Mouse (Mus musculus) gastrocnemius, postnatal 36 days (tissue): ENCODE data around the gene Tacc2. TPM values are rescaled to one million over a fixed set of nuclear protein-coding genes. Genes with fewer than 3 reads are reported as not detected.

Source experiments
- DNase-seq, 2 experiments: peaks; one replicate each; pipeline ENCODE4 v3.0.0; 2022
- intact Hi-C: fragments of 180-260 bp; cut with DNase I; formaldehyde crosslinking; loops from one replicate; pipeline ENCODE4 v1.15.1; 2025
- total RNA-seq, 2 experiments: library from RNA; stranded (reverse); gene quantifications; 2 replicates each; pipeline ENCODE4 v1.2.3; 2021

The Tacc2 gene
- total RNA-seq, 2 experiments from 2014 or later, result 495 to 686 TPM

DNA sequence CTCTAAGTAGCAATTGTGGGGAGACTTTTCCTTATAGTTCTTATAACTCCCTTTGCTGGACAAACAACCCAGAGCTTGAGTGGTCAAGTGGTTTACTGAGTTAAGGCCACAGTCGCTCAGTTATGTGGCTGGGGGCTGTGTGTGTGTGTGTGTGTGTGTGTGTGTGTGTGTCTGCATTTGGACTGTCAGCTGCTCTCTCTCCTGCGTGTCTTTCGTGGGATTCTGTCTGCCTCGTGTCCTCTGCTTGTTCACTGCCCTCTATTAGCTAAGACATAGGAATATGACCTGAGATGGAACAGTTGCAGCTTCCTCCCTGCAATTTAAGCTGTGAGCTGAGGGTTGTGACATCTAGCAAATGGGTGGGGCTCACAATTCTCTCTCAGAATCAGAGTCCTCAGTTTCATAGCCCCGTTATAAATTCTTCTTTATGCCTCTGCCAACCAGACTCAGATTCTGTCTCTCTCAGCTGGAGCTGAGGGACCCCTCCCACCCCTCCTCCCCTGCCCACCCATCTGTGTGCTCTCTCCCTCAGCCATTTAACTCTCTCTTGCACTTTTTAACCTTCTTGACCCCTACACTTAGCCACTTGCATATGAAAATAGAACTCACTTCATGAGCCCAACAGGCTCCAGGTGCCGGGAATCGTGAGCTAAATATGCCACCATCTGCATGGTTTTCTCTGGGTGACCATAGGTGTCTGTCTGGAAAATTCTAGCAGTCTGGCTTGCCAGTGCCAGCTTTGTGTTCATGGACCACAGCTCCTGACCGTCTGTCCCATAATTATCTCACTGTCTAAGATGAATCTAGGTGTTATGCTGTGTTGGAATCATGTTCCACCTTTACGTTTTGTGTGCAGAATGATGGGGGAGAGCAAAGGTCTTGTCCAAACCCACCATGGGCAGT is 132.4 kb downstream of the Tacc2 start:
- DNase-seq, result no peak
- intact Hi-C loops, result no loop called here

DNA sequence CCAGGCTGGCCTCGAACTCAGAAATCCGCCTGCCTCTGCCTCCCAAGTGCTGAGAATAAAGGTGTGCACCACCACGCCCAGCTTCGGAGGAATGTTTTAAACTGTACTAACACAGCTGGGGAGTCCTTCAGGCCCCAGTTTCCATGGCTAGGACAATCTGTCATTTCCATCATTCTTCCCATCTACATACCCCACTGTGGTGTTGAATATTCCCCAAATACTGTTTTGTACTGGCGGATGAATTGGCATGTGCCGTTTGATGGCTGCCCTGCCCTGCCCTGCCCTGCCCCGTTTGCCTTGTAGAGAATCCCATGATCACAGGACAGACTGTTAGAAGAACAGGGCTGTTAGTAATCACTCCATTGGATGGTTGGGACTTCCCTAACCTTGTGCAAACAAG is 134.6 kb downstream of the Tacc2 start:
- intact Hi-C loops, result no loop called here

DNA sequence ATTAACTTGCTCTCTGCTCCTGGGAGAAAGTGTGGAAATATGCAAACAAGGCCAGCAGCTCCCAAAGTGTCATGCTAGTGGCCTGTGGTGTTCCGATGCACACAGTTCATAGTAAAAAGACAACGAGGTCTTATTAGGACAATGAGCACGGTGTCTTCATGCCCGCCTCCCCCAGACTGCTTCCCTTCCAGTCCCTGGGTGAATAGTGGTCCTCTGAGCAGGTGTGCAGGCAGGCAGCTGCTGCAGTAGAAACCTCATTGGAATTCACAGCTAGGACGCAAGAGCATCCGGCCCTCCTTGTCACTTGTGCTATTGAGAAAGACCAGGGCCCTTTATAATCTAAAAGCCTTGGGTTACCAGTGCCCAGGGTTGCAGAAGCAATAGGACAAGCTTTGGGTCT is 136.1 kb downstream of the Tacc2 start:
- intact Hi-C loops, result no loop called here
- DNase-seq, result no peak

More for the DNA sequence above, 134.6 kb downstream of the Tacc2 start:
- no peak for DNase-seq

DNA sequence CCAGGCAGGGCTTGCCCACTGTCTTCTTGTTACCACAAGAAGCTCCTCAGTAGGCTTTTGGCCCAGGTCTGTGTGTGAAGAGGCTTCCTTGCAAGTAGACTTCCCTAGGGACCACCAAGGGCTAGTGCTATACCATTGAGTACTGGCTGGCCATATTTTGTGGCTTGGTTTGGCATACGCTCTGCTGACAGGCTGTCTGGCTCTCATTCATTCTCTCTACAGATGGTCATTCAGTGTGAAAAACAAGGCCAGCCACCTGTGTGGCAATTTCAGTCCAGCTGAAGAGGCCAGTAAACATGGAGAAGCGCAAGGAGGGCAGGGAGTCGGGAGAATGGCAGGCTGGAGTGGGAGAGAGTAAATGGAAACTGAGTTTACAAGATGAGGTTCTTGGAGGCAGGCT is 138.2 kb downstream of the Tacc2 start:
- intact Hi-C loops, result no loop called here
- DNase-seq, result no peak

DNA sequence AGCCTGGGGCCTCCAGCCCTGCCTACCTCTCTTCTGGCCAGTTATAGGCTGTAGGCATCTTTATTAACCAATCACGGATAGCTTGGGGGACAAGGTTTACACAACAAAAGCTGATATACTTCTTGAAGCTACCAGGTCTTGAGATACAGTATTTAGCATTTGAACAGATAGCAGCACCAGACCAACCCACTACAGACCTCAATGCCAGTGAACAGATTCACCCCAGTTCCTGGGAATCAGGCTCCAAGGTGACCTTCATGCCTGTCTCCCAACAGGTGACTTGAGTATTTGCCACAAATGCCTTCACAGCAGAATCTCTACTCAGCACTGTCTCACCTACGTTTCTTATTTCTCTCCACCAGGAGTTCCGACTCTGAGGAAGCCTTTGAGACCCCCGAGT is 139.1 kb downstream of the Tacc2 start:
- intact Hi-C loops, result no loop called here
- no peak for DNase-seq

DNA sequence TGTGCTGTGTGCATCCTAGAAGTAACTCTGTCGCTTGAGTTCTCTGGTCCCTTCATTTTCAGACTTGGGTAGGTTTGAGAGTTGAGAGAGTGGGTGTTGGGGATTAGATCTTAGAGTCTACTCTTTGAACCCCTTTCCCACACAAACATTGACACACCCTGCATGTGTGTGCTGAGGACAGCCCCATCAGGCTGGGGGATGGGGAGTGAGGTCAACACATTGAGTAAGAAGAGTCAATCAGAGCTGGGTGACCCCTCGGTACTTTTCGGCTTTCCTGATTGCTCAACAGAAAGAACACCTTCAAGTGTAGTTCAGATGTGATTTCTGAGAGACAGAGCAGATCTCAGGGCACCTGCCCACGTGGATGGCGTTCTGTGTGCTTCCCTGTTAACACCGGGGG is 139.8 kb downstream of the Tacc2 start:
- DNase-seq, result no peak
- intact Hi-C loops, result no loop called here

DNA sequence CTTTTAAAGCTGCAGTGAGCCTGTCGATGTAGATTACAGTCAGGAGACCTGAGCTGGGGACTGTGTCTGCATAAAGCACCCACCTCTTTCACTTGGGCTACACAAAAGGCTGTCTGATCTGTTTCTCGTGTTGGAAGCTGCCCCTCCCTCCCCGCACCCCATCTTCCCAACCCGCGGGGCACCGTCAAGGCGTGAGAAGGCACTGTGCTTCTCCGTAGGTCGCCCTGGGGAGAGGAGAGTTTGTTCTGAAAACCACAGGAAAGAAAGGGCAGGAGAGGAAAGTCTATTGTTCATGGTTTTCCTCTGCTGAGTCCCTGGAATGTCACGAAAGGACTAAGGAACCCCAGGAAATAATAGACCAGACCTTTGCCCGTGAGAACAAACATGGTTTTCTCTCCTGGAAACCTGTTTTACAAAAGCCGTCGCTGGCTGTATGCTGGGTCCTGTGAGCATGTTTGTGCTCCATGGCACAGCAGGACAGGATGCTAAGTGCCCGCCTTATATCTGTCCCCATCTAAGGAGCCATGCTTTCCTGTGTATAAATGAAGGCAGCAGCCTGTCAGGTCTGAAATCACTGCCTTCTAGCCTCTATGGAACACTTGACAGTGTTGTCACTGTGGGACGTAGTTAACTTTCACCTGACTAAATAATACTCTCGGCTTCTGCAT is 142.8 kb downstream of the Tacc2 start:
- no peak for DNase-seq
- intact Hi-C loops, result no loop called here

DNA sequence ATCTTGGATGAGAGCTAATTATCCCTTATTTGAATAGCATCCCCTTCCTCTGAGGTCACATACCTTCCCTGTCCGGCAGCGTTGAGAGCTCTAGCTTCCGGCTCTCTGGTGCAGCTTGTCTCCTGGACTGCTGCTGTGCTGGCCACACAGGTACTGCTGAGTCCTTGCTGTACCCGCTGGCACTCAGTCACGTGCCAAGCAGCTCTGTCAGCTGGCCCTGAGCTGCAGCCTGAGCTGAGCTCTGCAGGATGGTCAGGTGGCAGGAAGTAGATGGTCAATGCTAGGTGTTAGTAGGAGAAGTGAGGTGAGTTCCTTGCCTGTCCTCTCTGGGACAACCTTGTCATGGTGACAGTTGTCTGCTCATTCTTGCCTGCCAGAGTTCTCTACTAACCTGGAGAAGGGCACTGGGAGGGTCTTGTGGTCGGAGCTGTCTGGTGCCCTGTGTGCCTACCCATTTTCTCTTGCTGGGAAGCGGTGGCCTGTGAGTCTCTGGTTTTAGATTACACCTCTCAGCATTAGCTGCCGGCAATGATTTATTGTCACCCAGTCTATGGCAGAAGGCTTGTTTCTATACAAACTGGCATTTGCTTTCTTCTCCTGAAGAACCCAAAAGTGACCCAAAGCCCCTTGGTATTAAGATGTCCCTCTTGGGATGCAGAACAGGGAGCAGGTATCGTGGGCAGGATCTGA is 143.6 kb downstream of the Tacc2 start:
- DNase-seq, result no peak
- intact Hi-C loops, result no loop called here

DNA sequence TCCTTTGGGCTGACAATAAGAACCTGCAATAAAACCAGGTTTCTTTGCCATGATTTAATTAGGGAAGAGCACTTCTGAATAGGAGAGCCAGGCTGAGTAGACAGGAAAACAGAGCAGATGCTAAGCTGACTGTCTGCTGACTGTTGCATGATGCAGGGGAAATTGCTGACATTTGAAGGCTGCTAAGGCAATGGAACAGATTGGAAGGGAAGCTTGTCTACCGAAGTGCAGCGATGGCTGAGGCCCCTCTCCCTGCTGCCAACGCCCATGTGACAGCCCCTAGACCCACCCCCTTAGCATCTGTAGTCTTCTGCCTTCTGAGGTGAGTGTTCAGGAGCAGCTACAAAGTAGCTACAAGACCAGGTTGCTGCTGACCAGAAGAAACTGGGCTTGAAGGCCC is 148.9 kb downstream of the Tacc2 start:
- intact Hi-C loops, result no loop called here
- no peak for DNase-seq

DNA sequence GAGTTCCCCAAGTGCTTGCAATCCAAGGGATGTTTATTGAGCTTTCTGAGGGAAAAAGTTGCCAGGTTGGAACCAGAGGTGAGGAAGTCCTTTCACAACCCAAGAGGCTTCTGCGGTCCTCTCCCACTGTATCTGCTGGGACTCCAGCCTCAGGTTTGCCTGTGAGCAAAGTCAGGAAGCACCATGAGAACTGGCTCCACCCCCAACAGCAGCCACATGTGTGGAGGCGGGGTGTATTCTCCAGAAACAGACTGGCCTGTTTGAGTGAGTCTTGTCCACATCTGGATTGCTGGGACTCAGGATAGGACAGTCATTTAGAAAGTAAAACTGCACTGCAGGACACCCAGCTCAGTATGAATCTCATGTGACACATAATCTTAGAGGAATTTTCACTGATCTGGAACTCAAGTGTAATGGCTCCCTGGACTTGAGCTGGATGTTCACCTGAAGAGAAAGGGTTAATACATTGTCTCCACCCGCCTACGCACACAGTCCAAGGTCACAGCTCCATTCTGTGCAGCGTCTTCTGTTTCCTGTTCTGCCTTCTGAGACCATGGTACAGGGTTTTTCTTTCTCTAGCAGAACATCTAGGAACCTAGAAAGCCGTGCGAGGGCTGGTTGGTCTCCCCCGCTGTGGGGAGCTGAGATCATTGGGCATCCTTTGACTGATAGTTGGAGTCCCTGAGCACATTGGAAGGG is 149.6 kb downstream of the Tacc2 start:
- no peak for DNase-seq
- intact Hi-C loops, result no loop called here

DNA sequence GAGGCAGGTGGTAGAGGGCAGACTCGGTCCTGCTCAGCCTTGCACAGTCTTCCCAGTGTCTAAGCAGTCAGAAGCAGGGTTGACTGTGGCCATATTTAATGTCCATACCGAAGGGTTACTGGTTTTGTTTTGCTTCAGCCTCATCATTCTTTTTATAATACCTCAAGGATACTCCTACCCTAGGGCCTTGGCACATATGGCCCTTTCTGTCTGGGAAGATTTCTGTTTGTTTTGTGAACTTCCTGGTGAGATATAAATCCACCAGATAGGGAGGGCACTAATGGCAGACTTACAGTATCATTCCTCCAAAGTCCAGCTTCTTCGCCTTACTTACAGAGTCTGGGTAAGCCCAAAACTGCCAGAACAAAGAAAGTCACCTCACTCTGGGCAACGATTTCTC is 150.3 kb downstream of the Tacc2 start:
- DNase-seq, result no peak
- intact Hi-C loops, result no loop called here

DNA sequence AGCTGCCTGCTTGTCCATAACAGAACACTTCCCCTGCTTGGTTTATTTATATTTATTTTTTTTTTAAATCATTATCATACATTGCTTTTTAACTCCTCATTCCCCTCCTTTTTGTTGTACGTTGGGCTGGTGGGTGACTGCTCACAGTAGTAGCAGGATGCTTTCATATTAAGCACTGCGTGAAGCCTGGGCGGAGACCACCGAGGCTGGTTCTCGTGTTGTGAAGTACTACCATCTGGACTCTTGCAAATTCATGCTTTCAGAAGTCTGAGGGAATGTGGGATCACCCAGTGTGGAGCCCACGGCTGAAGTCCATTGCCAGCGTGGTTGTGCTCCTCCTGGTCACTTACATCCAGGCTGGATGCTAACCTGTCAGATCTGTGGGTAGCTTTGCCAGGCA is 154.6 kb downstream of the Tacc2 start:
- intact Hi-C loops, result no loop called here
- no peak for DNase-seq

DNA sequence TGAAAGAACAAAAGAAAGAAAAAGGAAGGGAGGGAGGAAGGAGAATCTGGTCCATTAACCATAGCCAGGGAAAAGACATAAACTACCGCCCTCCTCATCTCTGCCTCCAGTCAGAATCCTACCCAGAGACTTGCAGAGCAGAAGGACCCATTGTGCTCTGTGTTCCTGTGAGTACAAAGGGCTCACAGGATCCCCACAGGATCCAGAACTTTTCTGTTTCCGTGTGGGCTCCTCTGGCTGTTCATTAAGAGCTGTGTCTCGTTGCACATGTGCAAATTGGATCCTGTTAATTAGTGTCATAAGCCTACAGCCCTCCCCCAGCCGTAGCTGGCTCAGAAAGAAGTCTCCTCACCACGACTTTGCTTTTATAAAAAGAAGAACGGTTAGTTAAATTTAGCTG is 155.7 kb downstream of the Tacc2 start:
- DNase-seq, result no peak
- intact Hi-C loops, result no loop called here

DNA sequence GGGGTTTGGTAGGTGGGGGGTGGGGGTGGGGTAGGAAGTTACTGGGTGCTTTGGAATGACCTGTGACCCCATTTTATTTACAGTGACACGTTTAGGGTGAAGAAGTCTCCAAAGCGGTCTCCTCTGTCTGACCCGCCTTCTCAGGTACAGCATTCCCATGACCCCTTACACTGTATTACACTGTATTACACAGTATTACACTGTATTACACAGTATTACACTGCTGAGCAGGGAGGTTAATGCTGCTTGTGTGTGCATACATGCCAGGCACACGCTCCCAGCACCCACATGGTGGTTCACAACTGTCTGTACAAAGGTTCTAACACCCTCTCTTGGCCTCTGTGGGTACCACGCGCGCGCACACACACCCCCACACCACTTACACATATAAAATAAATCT is 156.2 kb downstream of the Tacc2 start:
- intact Hi-C loops, result no loop called here
- DNase-seq, result no peak

DNA sequence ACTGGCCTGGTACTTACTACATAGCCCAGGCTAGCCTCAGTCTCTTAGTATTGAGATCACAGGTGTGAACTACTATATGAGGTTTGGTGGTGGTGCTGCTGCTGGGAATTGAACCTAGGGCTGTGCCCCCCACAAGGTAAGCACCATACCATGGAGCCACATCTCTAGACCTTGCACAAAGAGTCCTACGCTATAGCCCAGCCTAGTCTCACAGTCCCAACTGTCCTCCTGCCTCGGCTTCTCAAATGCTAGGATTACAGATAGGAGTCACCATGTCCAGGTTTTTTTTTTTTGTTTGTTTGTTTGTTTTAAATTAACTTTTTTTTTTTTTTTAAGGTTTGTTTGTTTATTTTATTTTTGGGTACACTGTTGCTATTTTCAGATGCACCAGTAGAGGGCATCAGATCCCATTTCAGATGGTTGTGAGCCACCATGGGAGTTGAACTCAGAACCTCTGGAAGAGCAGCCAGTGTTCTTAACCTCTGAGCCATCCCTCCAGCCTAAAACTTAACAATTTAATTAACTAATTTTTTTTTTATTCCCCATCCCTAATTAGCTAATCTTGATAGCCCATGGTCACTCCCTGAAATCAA is 157.1 kb downstream of the Tacc2 start:
- intact Hi-C loops, result no loop called here
- no peak for DNase-seq

DNA sequence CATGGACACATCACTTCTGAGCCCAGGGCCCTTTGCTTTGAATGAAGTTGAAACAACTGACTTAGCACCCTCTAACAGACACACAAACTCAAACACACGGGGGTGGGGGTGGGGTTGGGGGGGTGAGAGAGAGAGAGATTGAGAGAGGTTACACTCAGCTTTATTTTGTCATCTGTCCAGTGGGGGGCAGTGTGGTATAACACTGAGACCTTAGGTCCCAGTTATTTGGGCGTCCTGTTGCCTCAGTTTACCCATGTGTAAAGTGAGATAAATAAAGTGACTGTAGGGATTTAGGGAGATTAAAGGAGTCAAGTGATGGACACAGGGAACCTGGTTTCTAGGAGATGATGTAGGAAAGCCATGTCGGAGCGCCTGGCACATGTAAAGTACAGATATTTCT is 163.9 kb downstream of the Tacc2 start:
- intact Hi-C loops, result no loop called here
- DNase-seq, result no peak

DNA sequence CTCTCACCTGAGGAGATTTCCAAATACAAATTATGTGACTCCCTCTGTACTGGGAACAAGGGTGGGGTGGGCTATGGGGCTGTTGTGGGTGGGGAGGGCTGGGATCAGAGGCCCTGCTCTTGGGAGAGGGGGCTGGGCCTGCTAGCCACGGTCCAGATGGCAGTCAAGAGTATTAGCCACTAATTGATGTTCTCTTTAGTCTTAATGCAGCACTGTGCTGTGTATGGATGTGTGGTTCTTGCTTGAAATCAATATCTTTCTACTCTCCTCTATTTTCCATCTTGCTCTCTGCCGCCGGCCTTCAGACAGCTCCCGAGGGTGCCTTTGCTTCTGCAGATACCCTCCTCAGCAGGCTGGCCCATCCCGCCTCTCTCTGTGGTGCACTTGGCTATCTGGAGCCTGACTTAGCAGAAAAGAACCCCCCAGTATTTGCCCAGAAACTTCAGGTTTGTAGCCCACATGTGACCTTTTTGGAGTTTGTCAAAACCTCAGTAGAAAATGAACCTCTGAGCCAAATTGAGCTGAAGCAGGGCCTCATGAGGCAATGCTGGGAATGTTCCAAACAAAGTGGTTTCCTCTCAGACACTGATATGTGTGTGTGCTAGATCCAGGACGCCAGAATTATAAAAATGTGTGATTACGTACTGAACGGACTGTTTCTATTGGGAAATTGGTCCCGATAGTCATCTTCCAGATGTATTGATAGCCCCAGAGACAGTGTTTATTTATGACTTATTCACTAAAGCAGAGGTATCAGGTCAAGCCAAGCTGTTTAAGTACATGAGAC is 166.2 kb downstream of the Tacc2 start:
- DNase-seq, result no peak
- intact Hi-C loops, result no loop called here

DNA sequence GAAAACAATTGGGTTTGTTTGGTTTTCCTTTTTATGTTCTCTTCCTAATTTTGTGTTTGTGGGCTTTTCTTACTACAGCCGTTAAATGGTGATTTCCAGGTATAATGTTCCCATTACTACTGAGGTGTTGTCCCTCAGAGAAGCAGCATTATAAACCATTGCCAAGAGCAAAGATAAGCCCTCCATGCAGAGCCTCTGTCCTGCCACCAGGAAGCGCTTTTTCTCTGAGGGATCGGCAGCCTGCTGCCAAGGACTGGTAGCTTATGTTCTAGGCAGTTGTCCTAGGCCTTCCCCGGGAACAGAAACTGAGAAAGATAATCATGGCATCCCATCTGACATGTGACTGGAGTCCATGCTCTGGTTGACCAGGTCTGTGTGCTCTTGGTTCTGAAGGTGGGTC is 171.9 kb downstream of the Tacc2 start:
- no peak for DNase-seq
- intact Hi-C loops, result no loop called here

DNA sequence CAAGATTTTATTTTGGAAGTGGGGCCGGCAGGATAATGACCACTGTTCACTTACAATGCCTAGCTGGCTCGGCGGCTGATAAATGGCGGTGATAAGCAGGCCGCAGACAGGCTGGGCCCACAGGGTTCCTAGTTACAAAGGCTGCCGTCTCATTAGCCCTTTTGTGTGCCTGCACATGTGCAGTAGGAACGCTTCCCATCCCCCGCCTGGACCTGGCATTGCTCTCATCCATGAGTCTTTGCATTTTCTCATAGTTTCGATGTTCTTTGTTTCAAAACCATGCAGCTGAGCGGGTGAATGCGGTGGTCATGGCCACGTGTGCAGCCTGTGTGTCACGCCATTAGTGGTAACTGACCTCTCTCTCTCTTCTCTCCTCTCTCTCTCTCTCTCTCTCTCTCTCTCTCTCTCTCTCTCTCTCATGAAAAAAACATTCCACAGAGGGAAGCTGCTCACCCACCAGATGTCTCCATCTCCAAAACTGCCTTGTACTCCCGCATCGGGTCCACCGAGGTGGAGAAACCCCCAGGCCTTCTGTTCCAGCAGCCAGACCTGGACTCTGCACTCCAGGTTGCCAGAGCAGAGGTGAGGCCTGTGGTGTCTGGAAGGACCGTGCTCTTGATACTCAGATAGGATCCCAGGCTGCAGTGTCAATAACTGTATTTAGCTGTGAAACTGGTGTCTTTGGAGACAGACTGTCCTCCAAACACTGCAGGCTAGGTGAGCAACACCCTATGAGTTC is 173.7 kb downstream of the Tacc2 start:
- DNase-seq, result no peak
- intact Hi-C loops, result no loop called here
